Mouse (Mus musculus): ENCODE measurements at regions not wholly inside any gene's neighbourhood (a gene's known extent, or its start where the extent isn't known, plus 50 kb on each side); places are given as distances from the start of the nearest gene placed in this dataset.

DNA sequence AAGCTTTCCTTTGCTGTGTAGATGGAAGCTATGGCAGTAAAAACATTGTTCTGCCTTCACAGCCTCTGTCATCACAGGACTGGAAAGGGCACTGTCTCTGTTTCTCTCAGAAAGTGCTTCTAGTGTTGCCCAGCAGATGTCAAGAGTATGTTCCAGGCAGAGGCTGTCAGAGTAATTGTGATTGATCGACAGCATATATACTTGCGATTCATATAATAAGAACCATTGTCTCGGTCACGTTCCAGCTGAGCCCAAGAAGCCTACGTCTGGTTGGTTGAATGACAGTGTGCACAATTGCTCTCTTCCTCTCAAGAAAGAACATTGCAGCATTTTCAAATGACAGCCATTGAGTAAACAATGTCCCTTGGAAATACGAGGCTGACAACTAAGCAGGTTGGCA is 284.7 kb upstream of the Nrsn1 start:
- TF ChIP-seq POLR2A (IDR thresholded peaks at IDR 0.05; ENCODE audit: borderline replicate concordance, extremely low read depth, insufficient read depth, insufficient read length, poor library complexity, severe bottlenecking) (no peak), CTCF (IDR thresholded peaks at IDR 0.05; ENCODE audit: borderline replicate concordance, extremely low read depth, insufficient read depth, insufficient read length) (no peak)

Measured in brain, embryonic 14.5 days (tissue).